Mouse (Mus musculus): ENCODE measurements around the gene Ppp3r1. TPM values are rescaled to one million over a fixed set of nuclear protein-coding genes. Genes with fewer than 3 reads are reported as not detected.

Gene Ppp3r1
- polyA plus RNA-seq, 1 experiment from 2014 or later, result 86.5 TPM

DNA sequence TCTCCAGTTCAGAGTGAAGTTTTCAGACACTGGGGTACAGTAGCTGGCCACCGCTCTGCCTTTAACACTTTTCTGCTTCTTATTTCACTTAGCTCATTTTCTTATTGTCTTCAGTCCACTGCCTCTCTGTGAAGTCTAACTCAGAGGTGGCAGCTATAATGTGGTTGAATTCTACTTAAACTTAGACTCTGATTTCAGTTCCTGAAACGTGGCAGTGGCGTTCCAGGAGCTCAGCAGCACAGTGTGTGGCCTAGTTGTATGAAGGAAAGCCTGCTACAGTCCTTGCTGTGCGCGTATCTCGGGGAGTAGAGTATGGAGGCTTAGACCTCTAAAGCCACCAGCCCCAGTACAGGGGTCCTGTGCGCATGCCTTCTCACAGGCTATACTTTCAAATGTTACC is 7.6 kb downstream of the Ppp3r1 start:
- WGBS, result 86% methylated on average over 7 of the region's 7 CpGs
- Histone ChIP-seq H3K27me3 (ENCODE audit: control insufficient read depth, insufficient read depth, low read length) (no peaks in the 10 kb centered on the region), H3K4me2 (ENCODE audit: low read depth, low read length) (no peak overlapping the region), H3K9me3 (replicated peaks; ENCODE audit: control insufficient read depth, low read length) (no peaks in the 10 kb centered on the region), H3K4me3 (replicated peaks; ENCODE audit: low read length) (no peak overlapping the region), H3K4me1 (ENCODE audit: control insufficient read depth, insufficient read depth, low read length) (peaks cover 37% of the 10 kb centered on the region), H3K36me3 (ENCODE audit: control insufficient read depth, insufficient read depth, low read length) (no peaks in the 10 kb centered on the region), H3K27ac (ENCODE audit: low read length) (no peak overlapping the region), H3K9ac (ENCODE audit: low read length) (no peak overlapping the region; the same call in 1 of the 2 replicates)
- no peak for ATAC-seq (ENCODE audit: insufficient read depth, low FRiP score)

DNA sequence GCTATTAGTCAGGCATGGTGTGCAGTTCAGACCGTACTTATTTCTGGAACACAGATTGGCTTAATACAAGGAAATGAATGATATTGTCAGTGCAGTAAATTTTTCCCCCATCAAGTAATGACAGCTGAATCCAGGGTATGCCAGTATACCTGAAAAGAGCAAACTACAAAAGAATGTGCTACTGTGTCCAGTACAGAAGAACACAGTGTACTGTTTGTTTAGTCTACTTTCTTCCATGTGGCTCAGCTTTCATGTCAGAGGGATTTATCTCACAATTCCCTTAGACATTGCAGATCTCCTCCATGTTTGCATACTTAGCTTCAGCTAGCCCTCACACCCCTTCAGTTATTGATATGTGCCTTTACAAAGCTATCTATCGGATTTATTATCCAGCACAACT is 10.2 kb downstream of the Ppp3r1 start:
- Histone ChIP-seq H3K4me2 (ENCODE audit: low read depth, low read length) (no peak overlapping the region), H3K9me3 (replicated peaks; ENCODE audit: control insufficient read depth, low read length) (no peaks in the 10 kb centered on the region; the same call in 1 of the 2 replicates), H3K27me3 (ENCODE audit: control insufficient read depth, insufficient read depth, low read length) (no peaks in the 10 kb centered on the region), H3K4me3 (replicated peaks; ENCODE audit: low read length) (no peak overlapping the region), H3K36me3 (ENCODE audit: control insufficient read depth, insufficient read depth, low read length) (peaks cover 5% of the 10 kb centered on the region; the same call in 1 of the 2 replicates), H3K9ac (ENCODE audit: low read length) (no peak overlapping the region), H3K4me1 (ENCODE audit: control insufficient read depth, insufficient read depth, low read length) (peaks cover 24% of the 10 kb centered on the region), H3K27ac (ENCODE audit: low read length) (no peak overlapping the region)
- no peak for ATAC-seq (ENCODE audit: insufficient read depth, low FRiP score)
- 38% methylated on average over 2 of the region's 2 CpGs for WGBS

DNA sequence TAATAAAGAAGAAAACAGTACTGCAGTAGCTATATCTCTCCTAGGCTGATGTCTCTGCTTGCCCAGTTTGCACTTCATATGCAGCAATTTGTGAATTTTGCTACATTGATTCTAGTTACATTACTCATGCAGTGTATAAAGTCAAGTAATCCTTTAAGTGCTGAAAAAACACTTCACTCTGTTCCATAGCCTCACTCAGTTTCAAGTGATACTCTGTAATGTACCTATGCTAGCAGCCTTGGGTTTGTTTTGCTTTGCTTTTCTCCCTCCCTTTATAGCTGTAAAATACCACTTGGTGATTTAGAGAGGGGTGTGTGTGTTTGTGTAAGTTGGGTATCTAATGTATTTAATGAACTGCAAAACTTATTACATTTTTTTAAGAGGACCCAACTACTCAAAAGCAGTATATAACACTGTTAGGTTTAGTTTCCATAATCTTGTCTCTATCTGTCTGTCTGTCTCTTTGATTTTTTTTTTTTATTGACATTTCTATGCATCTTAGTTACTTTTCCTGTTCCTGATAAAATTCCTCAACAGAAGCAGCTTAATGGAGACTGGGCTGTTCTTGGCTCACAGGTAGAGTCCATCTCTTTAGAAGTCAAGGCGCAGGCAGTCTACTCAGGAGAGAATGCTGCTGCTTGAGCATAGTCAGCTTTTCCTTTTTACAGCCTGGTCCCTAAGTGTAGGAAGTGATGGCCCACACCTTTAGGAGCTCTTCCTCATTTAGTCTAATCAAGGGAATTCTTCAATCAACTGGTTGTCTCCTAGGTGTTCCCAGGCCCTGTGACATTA is 12.1 kb downstream of the Ppp3r1 start:
- no peak for ATAC-seq (ENCODE audit: insufficient read depth, low FRiP score)
- H3K4me2 ChIP-seq (ENCODE audit: low read depth, low read length), result no peak overlapping the region
- H3K9me3 ChIP-seq (replicated peaks; ENCODE audit: control insufficient read depth, low read length), result no peaks in the 10 kb centered on the region; the same call in 1 of the 2 replicates
- H3K9ac ChIP-seq (ENCODE audit: low read length), result no peak overlapping the region
- H3K4me3 ChIP-seq (replicated peaks; ENCODE audit: low read length), result no peak overlapping the region
- peaks cover 5% of the 10 kb centered on the region; the same call in 1 of the 2 replicates for H3K36me3 ChIP-seq (ENCODE audit: control insufficient read depth, insufficient read depth, low read length)
- H3K27ac ChIP-seq (ENCODE audit: low read length), result no peak overlapping the region
- H3K27me3 ChIP-seq (ENCODE audit: control insufficient read depth, insufficient read depth, low read length), result no peaks in the 10 kb centered on the region
- H3K4me1 ChIP-seq (ENCODE audit: control insufficient read depth, insufficient read depth, low read length), result peaks cover 20% of the 10 kb centered on the region
- 83% methylated on average over 1 of the region's 1 CpGs for WGBS

DNA sequence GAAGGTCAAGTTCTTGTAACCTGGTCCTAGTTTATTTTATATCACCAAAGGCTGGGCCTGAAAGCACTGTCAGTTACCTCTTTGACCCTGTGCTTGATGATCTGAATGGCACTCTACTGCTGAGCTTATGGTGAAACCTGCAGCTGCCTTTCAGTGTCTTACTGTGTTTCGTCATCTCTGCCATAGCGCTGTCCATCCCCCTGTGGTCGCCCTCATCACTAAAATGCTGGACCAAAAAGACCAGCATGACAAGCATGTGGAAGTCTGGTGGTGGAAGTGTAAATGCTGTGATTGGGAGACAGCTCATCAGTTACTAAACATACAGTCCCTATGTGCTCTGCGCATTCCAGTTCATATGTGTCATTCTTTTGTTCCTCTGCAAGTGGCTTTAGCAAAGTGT is 13.2 kb downstream of the Ppp3r1 start:
- ATAC-seq (ENCODE audit: insufficient read depth, low FRiP score), result no peak
- no peak overlapping the region for H3K27ac ChIP-seq (ENCODE audit: low read length)
- 92% methylated on average over 4 of the region's 4 CpGs for WGBS
- H3K4me3 ChIP-seq (replicated peaks; ENCODE audit: low read length), result no peak overlapping the region
- peaks cover 5% of the 10 kb centered on the region; the same call in 1 of the 2 replicates for H3K36me3 ChIP-seq (ENCODE audit: control insufficient read depth, insufficient read depth, low read length)
- no peak overlapping the region for H3K4me2 ChIP-seq (ENCODE audit: low read depth, low read length)
- no peaks in the 10 kb centered on the region for H3K27me3 ChIP-seq (ENCODE audit: control insufficient read depth, insufficient read depth, low read length)
- H3K4me1 ChIP-seq (ENCODE audit: control insufficient read depth, insufficient read depth, low read length), result peaks cover 15% of the 10 kb centered on the region
- no peak overlapping the region for H3K9ac ChIP-seq (ENCODE audit: low read length)
- H3K9me3 ChIP-seq (replicated peaks; ENCODE audit: control insufficient read depth, low read length), result no peaks in the 10 kb centered on the region; the same call in 1 of the 2 replicates

DNA sequence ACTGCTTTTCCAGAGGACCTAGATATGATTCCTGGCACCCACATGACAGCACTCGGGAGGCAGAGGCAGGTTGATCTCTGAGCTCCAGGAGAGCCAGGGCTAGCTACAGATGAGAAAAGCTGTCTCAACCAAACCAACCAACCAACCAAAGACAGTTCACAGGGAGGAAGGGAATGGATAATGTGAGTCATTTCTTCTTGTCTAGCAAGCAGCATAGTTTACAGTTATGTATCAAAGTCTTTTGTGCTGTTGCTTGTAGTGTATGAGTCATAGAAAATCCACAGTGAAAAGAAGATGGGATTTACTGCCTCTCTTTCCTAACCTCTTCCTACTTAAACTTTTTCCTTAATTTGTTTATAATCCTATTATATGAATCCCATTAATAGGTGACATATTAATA is 17.6 kb downstream of the Ppp3r1 start:
- ATAC-seq (ENCODE audit: insufficient read depth, low FRiP score), result no peak
- Histone ChIP-seq H3K27ac (ENCODE audit: low read length) (no peak overlapping the region), H3K4me3 (replicated peaks; ENCODE audit: low read length) (no peak overlapping the region), H3K4me2 (ENCODE audit: low read depth, low read length) (no peak overlapping the region), H3K36me3 (ENCODE audit: control insufficient read depth, insufficient read depth, low read length) (peaks cover 5% of the 10 kb centered on the region; the same call in 1 of the 2 replicates), H3K27me3 (ENCODE audit: control insufficient read depth, insufficient read depth, low read length) (no peaks in the 10 kb centered on the region), H3K9ac (ENCODE audit: low read length) (no peak overlapping the region), H3K9me3 (replicated peaks; ENCODE audit: control insufficient read depth, low read length) (no peaks in the 10 kb centered on the region; the same call in 1 of the 2 replicates), H3K4me1 (ENCODE audit: control insufficient read depth, insufficient read depth, low read length) (peaks cover 6% of the 10 kb centered on the region; the same call in 1 of the 2 replicates)
- WGBS, result 93% methylated on average over 1 of the region's 1 CpGs

DNA sequence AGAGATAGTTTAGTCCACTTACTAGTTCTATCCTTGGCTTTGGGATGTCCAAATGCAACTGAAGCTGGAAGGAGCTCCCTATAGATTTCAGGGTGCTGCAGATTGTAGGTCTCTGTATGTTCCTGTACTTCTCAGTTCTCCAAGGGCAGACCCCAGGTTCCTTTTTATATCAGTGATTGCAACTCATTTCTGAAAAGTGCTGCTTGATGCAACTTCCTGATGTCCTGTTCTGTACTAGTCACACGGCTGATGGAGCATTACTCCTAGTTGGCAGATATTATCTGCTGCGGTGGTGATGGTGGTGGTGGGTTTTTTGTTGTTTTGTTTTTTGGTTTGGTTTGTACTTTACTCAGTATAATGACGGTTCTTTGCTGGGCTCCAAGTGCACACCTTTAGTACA is 21.7 kb downstream of the Ppp3r1 start:
- Histone ChIP-seq H3K36me3 (ENCODE audit: control insufficient read depth, insufficient read depth, low read length) (no peaks in the 10 kb centered on the region), H3K4me1 (ENCODE audit: control insufficient read depth, insufficient read depth, low read length) (peaks cover 6% of the 10 kb centered on the region; the same call in 1 of the 2 replicates), H3K4me3 (replicated peaks; ENCODE audit: low read length) (no peak overlapping the region), H3K9ac (ENCODE audit: low read length) (no peak overlapping the region), H3K27me3 (ENCODE audit: control insufficient read depth, insufficient read depth, low read length) (no peaks in the 10 kb centered on the region), H3K9me3 (replicated peaks; ENCODE audit: control insufficient read depth, low read length) (no peaks in the 10 kb centered on the region), H3K27ac (ENCODE audit: low read length) (no peak overlapping the region), H3K4me2 (ENCODE audit: low read depth, low read length) (no peak overlapping the region)
- 77% methylated on average over 3 of the region's 3 CpGs for WGBS
- ATAC-seq (ENCODE audit: insufficient read depth, low FRiP score), result no peak

DNA sequence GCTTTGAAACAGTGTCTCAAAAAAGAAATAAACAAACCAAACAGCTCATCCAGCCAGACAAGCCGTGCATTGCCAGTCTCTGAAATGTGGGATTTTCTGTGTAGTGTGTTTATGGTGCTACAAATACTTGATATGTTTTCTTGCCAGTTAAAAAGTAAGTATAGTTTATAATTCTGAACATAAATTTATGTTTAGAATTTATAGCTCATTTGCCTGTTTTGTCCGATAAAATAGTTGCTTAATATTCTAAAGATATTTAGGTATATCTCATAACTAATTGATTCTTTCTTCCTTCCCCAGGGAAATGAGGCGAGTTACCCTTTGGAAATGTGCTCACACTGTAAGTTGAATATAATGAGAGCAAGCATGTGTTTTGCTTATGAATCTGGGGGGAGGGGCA is 22.7 kb downstream of the Ppp3r1 start, which contains the start of gene Wdr92:
Gene Wdr92, plus strand, starts transcription at position 301 of the 400 bp plus-strand sequence.
- WGBS, result 71% methylated on average over 3 of the region's 3 CpGs

DNA sequence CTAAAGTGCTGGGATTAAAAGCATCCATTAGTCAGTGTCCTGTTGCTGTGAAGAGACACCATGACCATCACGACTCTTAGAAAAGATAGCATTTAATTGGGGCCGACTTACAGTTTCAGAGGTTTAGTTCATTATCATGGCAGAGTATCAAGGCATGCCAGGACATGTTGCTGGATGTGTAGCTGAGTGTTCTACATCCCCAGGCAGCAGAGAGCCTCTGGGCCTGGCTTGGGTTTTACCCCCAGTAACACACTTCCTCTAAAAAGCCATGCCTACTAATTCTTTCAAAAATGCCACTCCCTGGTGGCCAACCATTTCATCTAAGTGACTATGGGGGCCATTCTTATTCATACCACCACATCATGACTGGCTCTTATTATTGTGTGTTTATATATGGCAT is 24.1 kb downstream of the Ppp3r1 start:
- Histone ChIP-seq H3K27ac (ENCODE audit: low read length) (no peak overlapping the region), H3K27me3 (ENCODE audit: control insufficient read depth, insufficient read depth, low read length) (no peaks in the 10 kb centered on the region)
- no peak for ATAC-seq (ENCODE audit: insufficient read depth, low FRiP score)

More for the DNA sequence above, 22.7 kb downstream of the Ppp3r1 start, which contains the start of gene Wdr92:
- H3K27ac ChIP-seq (ENCODE audit: low read length), result no peak within 1 kb of the TSS
- no peaks in the 10 kb centered on the region for H3K9me3 ChIP-seq (replicated peaks; ENCODE audit: control insufficient read depth, low read length)
- no peak within 1 kb of the TSS for H3K9ac ChIP-seq (ENCODE audit: low read length)
- no peak for ATAC-seq (ENCODE audit: insufficient read depth, low FRiP score)
- no peaks in the 10 kb centered on the region for H3K27me3 ChIP-seq (ENCODE audit: control insufficient read depth, insufficient read depth, low read length)
- H3K4me2 ChIP-seq (ENCODE audit: low read depth, low read length), result no peak within 1 kb of the TSS
- H3K4me3 ChIP-seq (replicated peaks; ENCODE audit: low read length), result no peak within 1 kb of the TSS
- H3K36me3 ChIP-seq (ENCODE audit: control insufficient read depth, insufficient read depth, low read length), result no peaks in the 10 kb centered on the region
- H3K4me1 ChIP-seq (ENCODE audit: control insufficient read depth, insufficient read depth, low read length), result peaks cover 6% of the 10 kb centered on the region; the same call in 1 of the 2 replicates

DNA sequence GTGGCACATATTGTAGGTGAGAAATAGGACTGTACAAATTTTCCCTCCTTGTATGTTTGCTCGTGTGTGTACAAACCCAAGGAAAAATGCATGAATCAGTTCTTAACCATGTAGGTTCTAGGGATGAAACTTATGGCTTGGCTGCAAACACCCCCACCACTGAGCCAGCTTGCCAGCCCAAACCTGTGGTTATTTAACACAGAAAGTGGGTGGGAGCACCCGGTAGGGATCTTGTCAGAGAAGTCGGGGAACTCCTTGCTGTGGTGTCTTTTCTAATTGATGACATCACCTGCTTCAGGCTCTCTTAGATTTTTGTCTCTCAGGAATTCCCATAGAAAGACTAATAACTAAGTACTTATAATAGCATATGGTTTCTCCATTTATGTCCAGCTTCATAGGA is 28.6 kb downstream of the Ppp3r1 start:
- Histone ChIP-seq H3K36me3 (ENCODE audit: control insufficient read depth, insufficient read depth, low read length) (no peaks in the 10 kb centered on the region), H3K9me3 (replicated peaks; ENCODE audit: control insufficient read depth, low read length) (no peaks in the 10 kb centered on the region), H3K4me1 (ENCODE audit: control insufficient read depth, insufficient read depth, low read length) (no peaks in the 10 kb centered on the region), H3K27ac (ENCODE audit: low read length) (no peak overlapping the region), H3K4me3 (replicated peaks; ENCODE audit: low read length) (no peak overlapping the region), H3K4me2 (ENCODE audit: low read depth, low read length) (no peak overlapping the region), H3K9ac (ENCODE audit: low read length) (no peak overlapping the region), H3K27me3 (ENCODE audit: control insufficient read depth, insufficient read depth, low read length) (no peaks in the 10 kb centered on the region)
- no peak for ATAC-seq (ENCODE audit: insufficient read depth, low FRiP score)
- 77% methylated on average over 3 of the region's 3 CpGs for WGBS

More for the DNA sequence above, 24.1 kb downstream of the Ppp3r1 start:
- no peaks in the 10 kb centered on the region for H3K36me3 ChIP-seq (ENCODE audit: control insufficient read depth, insufficient read depth, low read length)
- peaks cover 6% of the 10 kb centered on the region; the same call in 1 of the 2 replicates for H3K4me1 ChIP-seq (ENCODE audit: control insufficient read depth, insufficient read depth, low read length)
- H3K4me2 ChIP-seq (ENCODE audit: low read depth, low read length), result no peak overlapping the region
- H3K9me3 ChIP-seq (replicated peaks; ENCODE audit: control insufficient read depth, low read length), result no peaks in the 10 kb centered on the region
- WGBS, result 83% methylated on average over 2 of the region's 2 CpGs
- H3K4me3 ChIP-seq (replicated peaks; ENCODE audit: low read length), result no peak overlapping the region
- no peak overlapping the region for H3K9ac ChIP-seq (ENCODE audit: low read length)

All from stomach, embryonic 16.5 days (tissue).